Mouse (Mus musculus) embryonic fibroblast, embryonic 13.5 days (primary cell): ENCODE results near the gene Rnf181.

Experiments used
- CTCF ChIP-seq: IDR thresholded peaks from 2 replicates; pipeline ENCODE4 v1.5.1; 2011; ENCODE audit warnings: mild to moderate bottlenecking, control low read depth, low read length, moderate library complexity, borderline replicate concordance; ENCODE audit not compliant: insufficient read depth
- POLR2A ChIP-seq: IDR thresholded peaks from 2 replicates; pipeline ENCODE4 v1.6.1; 2011; ENCODE audit warnings: low read depth, mild to moderate bottlenecking, control low read depth, low read length, moderate library complexity

DNA sequence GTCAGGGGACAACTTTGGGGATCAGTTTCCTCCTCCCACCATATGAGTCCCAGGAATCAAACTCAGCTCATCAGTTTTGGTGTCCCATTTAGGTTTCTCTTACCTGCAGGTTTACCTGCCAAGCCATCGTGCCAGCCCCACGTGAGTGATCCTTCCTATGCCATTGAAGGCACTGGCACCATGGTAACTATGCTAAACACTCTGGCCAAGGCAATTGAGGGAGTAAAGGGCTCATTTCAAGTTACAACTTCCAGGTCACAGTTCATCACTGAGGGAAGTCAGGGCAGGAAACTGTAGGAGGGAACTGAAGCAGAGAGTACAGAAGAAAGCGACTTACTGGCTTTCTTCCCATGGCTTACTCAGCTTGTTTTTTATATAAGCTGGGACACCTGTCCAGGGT is 452 bp downstream of the Rnf181 start:
- no peak for TF ChIP-seq CTCF
- TF ChIP-seq POLR2A: no peak
